Mouse (Mus musculus) embryonic facial prominence, embryonic 10.5 days (tissue): Measurements from ENCODE around the gene Rbms3. TPM values are rescaled to one million over a fixed set of nuclear protein-coding genes. Genes with fewer than 3 reads are reported as not detected.

Experiments
- DNase-seq: peaks from one replicate; pipeline ENCODE4 v3.0.0-alpha.2; 2017; ENCODE audit warnings: low spot score
- H3K27ac ChIP-seq: fragments of 300-500 bp; sonication (generic); replicated peaks from 2 replicates; pipeline ENCODE4 v1.5.1; 2016; ENCODE audit warnings: mild to moderate bottlenecking
- H3K27me3 ChIP-seq: fragments of 300-500 bp; sonication (generic); replicated peaks from 2 replicates; pipeline ENCODE4 v1.6.1; 2016; ENCODE audit warnings: low read depth, mild to moderate bottlenecking; ENCODE audit not compliant: poor library complexity, severe bottlenecking
- H3K36me3 ChIP-seq: fragments of 300-500 bp; sonication (generic); replicated peaks from 2 replicates; pipeline ENCODE4 v1.6.1; 2016; ENCODE audit warnings: mild to moderate bottlenecking, moderate library complexity
- H3K4me1 ChIP-seq: fragments of 300-500 bp; sonication (generic); 2 replicates; pipeline ENCODE4 v1.6.1; 2016
- H3K4me3 ChIP-seq: fragments of 300-500 bp; sonication (generic); 2 replicates; pipeline ENCODE4 v1.5.1; 2016; ENCODE audit warnings: mild to moderate bottlenecking, moderate library complexity
- H3K9me3 ChIP-seq: fragments of 300-500 bp; sonication (generic); 2 replicates; pipeline ENCODE4 v1.6.1; 2016; ENCODE audit warnings: mild to moderate bottlenecking
- WGBS: fragments of 180-500 bp; shearing (Covaris S2); methylation state at CpG from one replicate; pipeline ENCODE4 v1.1.7; 2016; 5-methylcytosine and 5-hydroxymethylcytosine counted together
- polyA plus RNA-seq: library from polyadenylated mRNA; unstranded; fragments of >200 nt; fragmentation: Nextera tagmentation; extraction: Ambion mirVana; gene quantifications from 2 replicates; pipeline ENCODE4 v1.2.1, GENCODE M21; 2016

Rbms3 gene
- polyA plus RNA-seq, 1 experiment from 2014 or later = 29.9 TPM

- 73% methylated on average over 30 of the region's 30 CpGs for WGBS
- Histone ChIP-seq H3K9me3 (no peaks in the 10 kb centered on the region), H3K27ac (peak overlapping the region; percentile 69), H3K4me1 (peaks cover 20% of the 10 kb centered on the region), H3K27me3 (no peaks in the 10 kb centered on the region), H3K4me3 (no peak overlapping the region), H3K36me3 (peaks cover 4% of the 10 kb centered on the region; the same call in 1 of the 2 replicates)
- DNase-seq = peak; percentile 36
Observed at GRCm38 (mm10) chr9:116873033-116873975, 756.4 kb downstream of the Rbms3 start.

GRCm38 (mm10) chr9:116872346-116872745 lies 757.4 kb downstream of the Rbms3 start:
- H3K9me3 ChIP-seq = no peaks in the 10 kb centered on the region
- peaks cover 4% of the 10 kb centered on the region; the same call in 1 of the 2 replicates for H3K36me3 ChIP-seq
- H3K27me3 ChIP-seq = no peaks in the 10 kb centered on the region
- H3K27ac ChIP-seq = no peak overlapping the region; the same call in 1 of the 2 replicates
- DNase-seq = no peak
- peaks cover 20% of the 10 kb centered on the region for H3K4me1 ChIP-seq
- 88% methylated on average over 6 of the region's 6 CpGs for WGBS
- no peak overlapping the region for H3K4me3 ChIP-seq

GRCm38 (mm10) chr9:116871576-116871975 lies 758.1 kb downstream of the Rbms3 start:
- H3K4me1 ChIP-seq = peaks cover 20% of the 10 kb centered on the region
- no peaks in the 10 kb centered on the region for H3K9me3 ChIP-seq
- H3K27me3 ChIP-seq = no peaks in the 10 kb centered on the region
- peaks cover 4% of the 10 kb centered on the region; the same call in 1 of the 2 replicates for H3K36me3 ChIP-seq
- 87% methylated on average over 5 of the region's 5 CpGs for WGBS
- no peak for DNase-seq
- no peak overlapping the region for H3K4me3 ChIP-seq
- no peak overlapping the region for H3K27ac ChIP-seq

GRCm38 (mm10) chr9:116866060-116866459 lies 763.7 kb downstream of the Rbms3 start:
- H3K27ac ChIP-seq = no peak overlapping the region
- peaks cover 4% of the 10 kb centered on the region; the same call in 1 of the 2 replicates for H3K4me1 ChIP-seq
- 92% methylated on average over 7 of the region's 7 CpGs for whole genome bisulfite sequencing
- no peak for DNase-seq
- no peaks in the 10 kb centered on the region for H3K27me3 ChIP-seq
- no peaks in the 10 kb centered on the region for H3K36me3 ChIP-seq
- no peak overlapping the region for H3K4me3 ChIP-seq
- H3K9me3 ChIP-seq = no peaks in the 10 kb centered on the region

GRCm38 (mm10) chr9:116863626-116864025 lies 766.1 kb downstream of the Rbms3 start:
- Histone ChIP-seq H3K4me1 (peaks cover 4% of the 10 kb centered on the region; the same call in 1 of the 2 replicates), H3K36me3 (no peaks in the 10 kb centered on the region), H3K27me3 (no peaks in the 10 kb centered on the region), H3K9me3 (no peaks in the 10 kb centered on the region), H3K27ac (no peak overlapping the region), H3K4me3 (no peak overlapping the region)
- WGBS = 75% methylated on average over 4 of the region's 4 CpGs
- no peak for DNase-seq

GRCm38 (mm10) chr9:116862341-116862740 lies 767.4 kb downstream of the Rbms3 start:
- Histone ChIP-seq H3K36me3 (no peaks in the 10 kb centered on the region), H3K27me3 (no peaks in the 10 kb centered on the region), H3K4me1 (peaks cover 4% of the 10 kb centered on the region; the same call in 1 of the 2 replicates), H3K4me3 (no peak overlapping the region), H3K9me3 (no peaks in the 10 kb centered on the region), H3K27ac (no peak overlapping the region)
- WGBS = 91% methylated on average over 3 of the region's 3 CpGs
- DNase-seq = peak; percentile 7

- Histone ChIP-seq H3K4me3 (no peak overlapping the region), H3K9me3 (no peaks in the 10 kb centered on the region), H3K36me3 (no peaks in the 10 kb centered on the region), H3K4me1 (peaks cover 9% of the 10 kb centered on the region; the same call in 1 of the 2 replicates), H3K27ac (no peak overlapping the region), H3K27me3 (no peaks in the 10 kb centered on the region)
- DNase-seq = no peak
- WGBS = 89% methylated on average over 6 of the region's 6 CpGs
Observed at GRCm38 (mm10) chr9:116857861-116858595, 771.7 kb downstream of the Rbms3 start.

GRCm38 (mm10) chr9:116857151-116857550 lies 772.6 kb downstream of the Rbms3 start:
- H3K4me3 ChIP-seq = no peak overlapping the region
- 73% methylated on average over 3 of the region's 3 CpGs for WGBS
- peaks cover 9% of the 10 kb centered on the region; the same call in 1 of the 2 replicates for H3K4me1 ChIP-seq
- no peaks in the 10 kb centered on the region for H3K9me3 ChIP-seq
- H3K36me3 ChIP-seq = no peaks in the 10 kb centered on the region
- no peaks in the 10 kb centered on the region for H3K27me3 ChIP-seq
- no peak overlapping the region for H3K27ac ChIP-seq
- DNase-seq = no peak

- no peak for DNase-seq
- Histone ChIP-seq H3K4me1 (peaks cover 9% of the 10 kb centered on the region; the same call in 1 of the 2 replicates), H3K36me3 (no peaks in the 10 kb centered on the region), H3K27me3 (no peaks in the 10 kb centered on the region), H3K4me3 (no peak overlapping the region), H3K9me3 (no peaks in the 10 kb centered on the region), H3K27ac (peak overlapping the region; percentile 65; the same call in 1 of the 2 replicates)
- 59% methylated on average over 3 of the region's 3 CpGs for WGBS
Observed at GRCm38 (mm10) chr9:116855744-116856143, 774.0 kb downstream of the Rbms3 start.

GRCm38 (mm10) chr9:116848905-116849304 lies 780.8 kb downstream of the Rbms3 start:
- Histone ChIP-seq H3K4me3 (no peak overlapping the region), H3K4me1 (peaks cover 7% of the 10 kb centered on the region; the same call in 1 of the 2 replicates), H3K9me3 (no peaks in the 10 kb centered on the region), H3K27me3 (no peaks in the 10 kb centered on the region), H3K27ac (no peak overlapping the region), H3K36me3 (no peaks in the 10 kb centered on the region)
- no peak for DNase-seq
- 91% methylated on average over 4 of the region's 4 CpGs for WGBS

- H3K9me3 ChIP-seq = no peaks in the 10 kb centered on the region
- no peak for DNase-seq
- H3K27me3 ChIP-seq = no peaks in the 10 kb centered on the region
- WGBS = 85% methylated on average over 10 of the region's 10 CpGs
- no peak overlapping the region for H3K4me3 ChIP-seq
- H3K36me3 ChIP-seq = no peaks in the 10 kb centered on the region
- H3K27ac ChIP-seq = no peak overlapping the region
- peaks cover 7% of the 10 kb centered on the region; the same call in 1 of the 2 replicates for H3K4me1 ChIP-seq
Observed at GRCm38 (mm10) chr9:116848166-116848565, 781.5 kb downstream of the Rbms3 start.
